Mouse (Mus musculus) fat pad, adult 2 months (tissue): ENCODE measurements around the gene Gm21976.

ENCODE experiments used
- DNase-seq: peaks from one replicate; pipeline ENCODE4 v3.0.0-alpha.2; 2011; ENCODE audit warnings: low read depth, low spot score; ENCODE audit errors: extremely low read depth

Gene Gm21976

GRCm38 (mm10) chr13:98279686-98280085 is at the start of gene Gm21976:
Gene Gm21976 (plus strand): TSS chr13:98279887.
- DNase-seq, result no peak

- DNase-seq, result no peak
Observed at GRCm38 (mm10) chr13:98230511-98230910, 49.2 kb upstream of the Gm21976 start.

- no peak for DNase-seq
Observed at GRCm38 (mm10) chr13:98235451-98235850, 44.2 kb upstream of the Gm21976 start.

- no peak for DNase-seq
Observed at GRCm38 (mm10) chr13:98239978-98240641, 39.6 kb upstream of the Gm21976 start.

- DNase-seq, result no peak
Observed at GRCm38 (mm10) chr13:98241531-98242282, 38.0 kb upstream of the Gm21976 start.

GRCm38 (mm10) chr13:98244571-98245350 is 34.9 kb upstream of the Gm21976 start:
- DNase-seq, result no peak

- DNase-seq, result no peak
Observed at GRCm38 (mm10) chr13:98245386-98245785, 34.3 kb upstream of the Gm21976 start.

GRCm38 (mm10) chr13:98249594-98249993 is 30.1 kb upstream of the Gm21976 start:
- DNase-seq, result no peak

- DNase-seq, result no peak
Observed at GRCm38 (mm10) chr13:98254921-98255320, 24.8 kb upstream of the Gm21976 start.

GRCm38 (mm10) chr13:98262636-98263457 is 16.8 kb upstream of the Gm21976 start, which contains the start of the genes Utp15 and Ankra2:
Gene Utp15 (minus strand): TSS chr13:98263041.
Gene Ankra2 (plus strand): TSS chr13:98263074.
- DNase-seq, result peak; percentile 50

- DNase-seq, result no peak
Observed at GRCm38 (mm10) chr13:98263458-98263987, 16.2 kb upstream of the Gm21976 start.

GRCm38 (mm10) chr13:98264111-98264510 is 15.6 kb upstream of the Gm21976 start:
- DNase-seq, result no peak

GRCm38 (mm10) chr13:98274023-98274422 is 5.7 kb upstream of the Gm21976 start:
- no peak for DNase-seq

- no peak for DNase-seq
Observed at GRCm38 (mm10) chr13:98275646-98276045, 4.0 kb upstream of the Gm21976 start.

GRCm38 (mm10) chr13:98276253-98276652 is 3.4 kb upstream of the Gm21976 start:
- DNase-seq, result no peak

GRCm38 (mm10) chr13:98277501-98277900 is 2.2 kb upstream of the Gm21976 start:
- DNase-seq, result no peak

- no peak for DNase-seq
Observed at GRCm38 (mm10) chr13:98280990-98281650, 1.4 kb downstream of the Gm21976 start.

GRCm38 (mm10) chr13:98290719-98291118 is 11.0 kb downstream of the Gm21976 start:
- DNase-seq, result no peak

GRCm38 (mm10) chr13:98291712-98292111 is 12.0 kb downstream of the Gm21976 start:
- no peak for DNase-seq

GRCm38 (mm10) chr13:98296072-98296471 is 16.4 kb downstream of the Gm21976 start:
- no peak for DNase-seq
